21 mouse cellular contexts compared by ENCODE assay signal in the genomic region with DNA sequence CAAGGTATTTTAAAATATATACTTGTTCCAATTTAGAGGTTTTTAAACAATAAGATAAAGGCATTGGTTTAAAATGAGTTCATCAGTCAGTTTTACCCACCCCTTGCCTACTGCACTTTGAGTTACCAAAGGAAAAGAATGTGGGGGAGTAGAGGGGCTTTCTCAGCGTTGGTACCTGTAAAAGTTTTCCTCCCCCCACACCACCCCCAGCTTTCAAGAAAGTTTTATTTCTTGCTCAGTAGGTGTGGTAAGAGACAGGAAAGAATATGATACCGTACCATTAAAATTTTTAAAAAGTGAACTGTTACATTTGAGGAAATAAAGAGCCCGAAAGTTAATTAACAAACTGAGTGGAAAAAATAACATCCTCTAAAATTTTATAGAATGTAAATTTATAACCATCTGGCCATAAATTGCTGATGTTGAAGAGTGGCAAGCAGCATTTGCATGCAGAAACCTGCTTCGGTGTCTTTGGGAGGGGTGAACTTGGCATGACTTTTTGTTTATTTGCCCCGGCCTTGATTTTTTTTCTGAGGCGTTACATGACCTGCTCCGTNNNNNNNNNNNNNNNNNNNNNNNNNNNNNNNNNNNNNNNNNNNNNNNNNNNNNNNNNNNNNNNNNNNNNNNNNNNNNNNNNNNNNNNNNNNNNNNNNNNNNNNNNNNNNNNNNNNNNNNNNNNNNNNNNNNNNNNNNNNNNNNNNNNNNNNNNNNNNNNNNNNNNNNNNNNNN.
DNase-seq lines count a peak whose midpoint lies in the region; ATAC-seq and TF ChIP-seq lines count a peak whose summit lies in the region.
"Had no signal": no experiment of that assay in that cellular context is flagged by ENCODE, and none has a peak within 500 bp of the region (broad histone marks: within the 10 kb centered on the region; RNA-seq: fewer than 3 reads in every experiment).

No protein-coding gene starts in this region.

- ATAC-seq in liver, postnatal 0 days, result peak; percentile 74
- no peak for ATAC-seq in liver, embryonic 11.5 days (replicated peaks; ENCODE audit: low FRiP score)
- ATAC-seq: activated CD4-positive, CD25-positive, alpha-beta regulatory T cell, adult 4 months; forebrain, embryonic 16.5 days; hindbrain, embryonic 16.5 days; intestine, postnatal 0 days; Patski had no signal

- no peaks in the 10 kb centered on the region for H3K36me3 ChIP-seq in liver, postnatal 0 days (replicated peaks; ENCODE audit: insufficient read depth, low read length)
- H3K36me3 ChIP-seq in liver, embryonic 11.5 days (ENCODE audit: control insufficient read depth, insufficient read depth, low read length), result no peaks in the 10 kb centered on the region
- no peaks in the 10 kb centered on the region for H3K36me3 ChIP-seq in limb, embryonic 10.5 days
- H3K36me3 ChIP-seq: heart, embryonic 13.5 days; neural tube, embryonic 12.5 days had no signal

- WGBS in liver, postnatal 0 days (ENCODE audit: insufficient replicate concordance), result 67% methylated on average over 7 of the region's 7 CpGs
- WGBS in liver, embryonic 11.5 days, result 74% methylated on average over 7 of the region's 7 CpGs
- 67% methylated on average over 7 of the region's 7 CpGs for WGBS in limb, embryonic 10.5 days

- peak; percentile 19 for DNase-seq in liver, postnatal 0 days
- no peak for DNase-seq in liver, embryonic 11.5 days (ENCODE audit: low spot score)
- peak; percentile 5 for DNase-seq in urinary bladder, postnatal 14 days (ENCODE audit: low spot score)
- no peak for DNase-seq in urinary bladder, postnatal 25 days (ENCODE audit: low spot score)
- DNase-seq in limb, embryonic 10.5 days (ENCODE audit: low spot score), result no peak
- no peak for DNase-seq in layer of hippocampus, adult 9-10 months (ENCODE audit: low spot score)
- no peak for DNase-seq in lung, postnatal 10 days
- DNase-seq: cerebellum, adult 9-11 months; embryo, embryonic 11 days; heart, postnatal 36 days; kidney, postnatal 10 days; thymus, postnatal 36 days had no signal

- H3K9me3 ChIP-seq in liver, postnatal 0 days (ENCODE audit: low read length), result no peaks in the 10 kb centered on the region
- no peaks in the 10 kb centered on the region for H3K9me3 ChIP-seq in liver, embryonic 11.5 days (ENCODE audit: control insufficient read depth, low read length)
- H3K9me3 ChIP-seq in limb, embryonic 10.5 days (replicated peaks), result no peaks in the 10 kb centered on the region
- H3K9me3 ChIP-seq: heart, embryonic 13.5 days; neural tube, embryonic 12.5 days had no signal

- no peak overlapping the region for H3K4me2 ChIP-seq in liver, postnatal 0 days (ENCODE audit: low read depth, low read length)
- no peak overlapping the region for H3K4me2 ChIP-seq in liver, embryonic 11.5 days
- H3K4me2 ChIP-seq: heart, embryonic 13.5 days; neural tube, embryonic 12.5 days had no signal

- 0 out of 2 replicates have a peak, but pooled peaks have one; percentile 13 for TF ChIP-seq EP300 in liver, postnatal 0 days (IDR thresholded peaks at IDR 0.05; ENCODE audit: low read depth)

- TF ChIP-seq CTCF in liver, postnatal 0 days (IDR thresholded peaks at IDR 0.05; ENCODE audit: low read depth), result no peak

- no peaks in the 10 kb centered on the region for H3K4me1 ChIP-seq in liver, postnatal 0 days (ENCODE audit: insufficient read depth)
- no peaks in the 10 kb centered on the region for H3K4me1 ChIP-seq in liver, embryonic 11.5 days (replicated peaks; ENCODE audit: control insufficient read depth, insufficient read depth, low read length)
- H3K4me1 ChIP-seq in limb, embryonic 10.5 days, result peaks cover 33% of the 10 kb centered on the region
- H3K4me1 ChIP-seq: heart, embryonic 13.5 days had no signal

- no peak overlapping the region for H3K27ac ChIP-seq in liver, postnatal 0 days (ENCODE audit: low read depth)
- H3K27ac ChIP-seq in liver, embryonic 11.5 days (ENCODE audit: low read depth, low read length), result no peak overlapping the region
- H3K27ac ChIP-seq in limb, embryonic 10.5 days, result peak overlapping the region; percentile 68; the same call in 1 of the 2 replicates
- H3K27ac ChIP-seq: heart, embryonic 13.5 days; neural tube, embryonic 12.5 days; stomach, postnatal 0 days had no signal

- no peaks in the 10 kb centered on the region for H3K27me3 ChIP-seq in liver, postnatal 0 days (ENCODE audit: insufficient read depth, low read length)
- H3K27me3 ChIP-seq in liver, embryonic 11.5 days (replicated peaks; ENCODE audit: control insufficient read depth, insufficient read depth, low read length), result no peaks in the 10 kb centered on the region
- H3K27me3 ChIP-seq in limb, embryonic 10.5 days (ENCODE audit: low read depth, poor library complexity, severe bottlenecking), result no peaks in the 10 kb centered on the region
- H3K27me3 ChIP-seq: heart, embryonic 13.5 days; neural tube, embryonic 12.5 days had no signal

- H3K4me3 ChIP-seq in liver, postnatal 0 days (ENCODE audit: low read depth, low read length), result no peak overlapping the region
- no peak overlapping the region for H3K4me3 ChIP-seq in liver, embryonic 11.5 days (ENCODE audit: low read depth, low read length)
- no peak overlapping the region for H3K4me3 ChIP-seq in limb, embryonic 10.5 days
- H3K4me3 ChIP-seq: erythroblast, embryonic 14.5 days; heart, embryonic 13.5 days; neural tube, embryonic 12.5 days had no signal

- no peak overlapping the region for H3K9ac ChIP-seq in liver, postnatal 0 days (replicated peaks)
- H3K9ac ChIP-seq in liver, embryonic 11.5 days (ENCODE audit: low read depth, low read length), result no peak overlapping the region
- H3K9ac ChIP-seq: heart, embryonic 13.5 days; neural tube, embryonic 12.5 days had no signal

Comparison
In these comparisons a context has a peak if more than half of its experiments do, and no peak if none do; other contexts are left out.
1. DNase-seq: peak in liver, postnatal 0 days (single experiment) and urinary bladder, postnatal 14 days (single experiment); none in liver, embryonic 11.5 days (single experiment), urinary bladder, postnatal 25 days (single experiment), limb, embryonic 10.5 days (single experiment), layer of hippocampus, adult 9-10 months (single experiment) and lung, postnatal 10 days (single experiment).